Mouse (Mus musculus): ENCODE results near the gene Phactr4. TPM values are rescaled to one million over a fixed set of nuclear protein-coding genes. Genes with fewer than 3 reads are reported as not detected.

Gene Phactr4
- total and polyA plus RNA-seq, 3 experiments, result 7.2 to 79.5 (median 28.7) TPM

DNA sequence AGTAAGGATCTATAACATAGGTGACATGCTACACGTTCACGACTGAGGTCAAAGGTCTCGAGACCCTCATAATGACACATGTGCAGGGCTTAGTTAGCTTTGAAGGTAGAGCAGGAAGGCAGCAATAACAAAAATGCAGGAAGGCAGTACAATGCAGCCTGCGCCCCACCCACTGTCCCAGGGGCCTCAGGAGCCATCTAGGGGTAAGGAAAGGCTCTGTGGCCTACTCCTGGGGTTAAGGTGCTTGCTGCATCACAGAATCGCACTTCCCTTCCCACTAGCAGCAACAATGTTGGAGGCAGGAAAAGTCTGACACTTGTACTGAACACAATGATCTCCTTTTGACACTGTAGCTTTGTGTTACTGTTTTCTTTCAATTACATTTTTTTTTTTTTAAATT is 34.7 kb downstream of the Phactr4 start:
- Histone ChIP-seq H3K27me3 (ENCODE audit: control insufficient read depth in 1 of 2, insufficient read depth in 2 of 2, low read length in 2 of 2) (no peaks in the 10 kb centered on the region), H3K36me3 (ENCODE audit: control insufficient read depth in 1 of 2, insufficient read depth in 2 of 2, low read length in 2 of 2) (peaks cover 5 to 26% of the 10 kb centered on the region in 2 experiments)

DNA sequence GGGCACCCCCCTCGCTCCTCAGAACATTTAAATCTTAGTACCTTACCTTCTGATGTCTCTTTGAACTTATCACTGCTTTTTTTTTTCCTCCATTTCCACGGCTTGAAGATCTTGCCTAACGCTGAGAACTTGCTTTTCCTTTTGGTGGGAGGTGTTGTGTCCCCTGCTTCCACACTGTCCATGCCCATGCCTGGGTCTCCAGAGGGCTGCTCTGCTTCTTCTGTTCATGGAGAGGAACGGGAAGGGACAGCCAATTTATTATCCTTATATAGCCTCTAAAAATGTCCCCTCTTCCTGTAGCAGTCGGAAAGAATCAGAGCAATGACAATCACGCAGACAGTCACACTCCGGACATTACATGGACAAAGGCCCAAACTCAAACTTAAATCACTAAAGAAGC is 35.4 kb downstream of the Phactr4 start:
- Histone ChIP-seq H3K27me3 (ENCODE audit: control insufficient read depth in 1 of 2, insufficient read depth in 2 of 2, low read length in 2 of 2) (no peaks in the 10 kb centered on the region), H3K27ac (ENCODE audit: control insufficient read depth, low read depth, low read length) (no peak overlapping the region), H3K9ac (ENCODE audit: control insufficient read depth, low read depth, low read length, poor library complexity, severe bottlenecking) (no peak overlapping the region), H3K79me2 (ENCODE audit: control insufficient read depth, insufficient read depth, low read length, poor library complexity) (peaks cover 18% of the 10 kb centered on the region), H3K4me3 (ENCODE audit: control insufficient read depth in 1 of 2, insufficient read depth in 1 of 2, low read depth in 2 of 2, low read length in 2 of 2) (no peak overlapping the region), H3K36me3 (ENCODE audit: control insufficient read depth in 1 of 2, insufficient read depth in 2 of 2, low read length in 2 of 2) (peaks cover 5 to 21% of the 10 kb centered on the region in 2 experiments), H3K9me3 (replicated peaks; ENCODE audit: insufficient read depth, low read length) (no peaks in the 10 kb centered on the region), H3K4me1 (ENCODE audit: control insufficient read depth in 1 of 2, insufficient read depth in 2 of 2, low read length in 2 of 2) (peaks cover 11 to 21% of the 10 kb centered on the region in 2 experiments)
- DNase-seq (ENCODE audit: low read depth, low spot score), result no peak
- no peak for TF ChIP-seq POLR2A (IDR thresholded peaks at IDR 0.05; ENCODE audit: control insufficient read depth in 1 of 2, insufficient read depth in 1 of 2, low read depth in 1 of 2, low read length in 2 of 2, poor library complexity in 1 of 2)
- no peak for TF ChIP-seq EP300 (IDR thresholded peaks at IDR 0.05; ENCODE audit: low read depth in 1 of 2, low read length in 2 of 2)
- no peak for TF ChIP-seq CTCF (IDR thresholded peaks at IDR 0.05 in 2 of 3, conservative IDR thresholded peaks at IDR 0.05 in 1 of 3; ENCODE audit: control insufficient read depth in 1 of 3, insufficient read depth in 1 of 3, low read depth in 2 of 3, low read length in 3 of 3, poor library complexity in 1 of 3, severe bottlenecking in 1 of 3)
- TF ChIP-seq POLR2AphosphoS2 (IDR thresholded peaks at IDR 0.05; ENCODE audit: low read length), result no peak
- no peak for TF ChIP-seq ELF1 (IDR thresholded peaks at IDR 0.05; ENCODE audit: low read depth, low read length)
- no peak for TF ChIP-seq BHLHE40 (IDR thresholded peaks at IDR 0.05; ENCODE audit: borderline replicate concordance, low read depth, low read length)
- no peak for TF ChIP-seq ZNF384 (IDR thresholded peaks at IDR 0.05; ENCODE audit: low read depth, low read length)
- no peak for TF ChIP-seq MAZ (IDR thresholded peaks at IDR 0.05; ENCODE audit: low read depth, low read length)

More for the DNA sequence above, 34.7 kb downstream of the Phactr4 start:
- Histone ChIP-seq H3K4me3 (ENCODE audit: control insufficient read depth in 1 of 2, insufficient read depth in 1 of 2, low read depth in 2 of 2, low read length in 2 of 2) (no peak overlapping the region), H3K9me3 (replicated peaks; ENCODE audit: insufficient read depth, low read length) (no peaks in the 10 kb centered on the region), H3K27ac (ENCODE audit: control insufficient read depth, low read depth, low read length) (no peak overlapping the region), H3K79me2 (ENCODE audit: control insufficient read depth, insufficient read depth, low read length, poor library complexity) (peaks cover 21% of the 10 kb centered on the region), H3K9ac (ENCODE audit: control insufficient read depth, low read depth, low read length, poor library complexity, severe bottlenecking) (no peak overlapping the region), H3K4me1 (ENCODE audit: control insufficient read depth in 1 of 2, insufficient read depth in 2 of 2, low read length in 2 of 2) (peaks cover 14 to 26% of the 10 kb centered on the region in 2 experiments)
- no peak for DNase-seq (ENCODE audit: low read depth, low spot score)
- no peak for TF ChIP-seq POLR2A (IDR thresholded peaks at IDR 0.05; ENCODE audit: control insufficient read depth in 1 of 2, insufficient read depth in 1 of 2, low read depth in 1 of 2, low read length in 2 of 2, poor library complexity in 1 of 2)
- TF ChIP-seq TAL1 (IDR thresholded peaks at IDR 0.05; ENCODE audit: low read length), result no peak
- no peak for TF ChIP-seq MEF2A (IDR thresholded peaks at IDR 0.05; ENCODE audit: extremely low read depth, insufficient replicate concordance, low read depth, low read length, poor library complexity, severe bottlenecking)
- no peak for TF ChIP-seq RAD21 (IDR thresholded peaks at IDR 0.05; ENCODE audit: low read depth, low read length)
- no peak for TF ChIP-seq GABPA (IDR thresholded peaks at IDR 0.05; ENCODE audit: low read depth, low read length)
- TF ChIP-seq KAT2A (conservative IDR thresholded peaks at IDR 0.05; ENCODE audit: low read depth, low read length), result no peak
- no peak for TF ChIP-seq ZKSCAN1 (IDR thresholded peaks at IDR 0.05; ENCODE audit: low read depth, low read length)
- TF ChIP-seq ZC3H11A (IDR thresholded peaks at IDR 0.05; ENCODE audit: low read depth, low read length), result no peak
- TF ChIP-seq POLR2AphosphoS2 (IDR thresholded peaks at IDR 0.05; ENCODE audit: low read length), result no peak
- no peak for TF ChIP-seq MAX (IDR thresholded peaks at IDR 0.05; ENCODE audit: low read length)
- TF ChIP-seq MYC (IDR thresholded peaks at IDR 0.05; ENCODE audit: low read depth, low read length), result no peak
- no peak for TF ChIP-seq NRF1 (IDR thresholded peaks at IDR 0.05; ENCODE audit: insufficient read depth, low read depth, low read length, poor library complexity, severe bottlenecking)
- no peak for TF ChIP-seq ELF1 (IDR thresholded peaks at IDR 0.05; ENCODE audit: low read depth, low read length)
- TF ChIP-seq ZMIZ1 (IDR thresholded peaks at IDR 0.05; ENCODE audit: low read depth, low read length), result no peak
